Mouse (Mus musculus): ENCODE data around the gene Ptpro.

Gene Ptpro

GRCm38 (mm10) chr6:137497208-137497835 lies 245.2 kb downstream of the Ptpro start:
- DNase-seq (ENCODE audit: low read depth, low spot score) = no peak

GRCm38 (mm10) chr6:137498781-137499180 lies 246.7 kb downstream of the Ptpro start:
- DNase-seq (ENCODE audit: low read depth, low spot score) = no peak

DNA sequence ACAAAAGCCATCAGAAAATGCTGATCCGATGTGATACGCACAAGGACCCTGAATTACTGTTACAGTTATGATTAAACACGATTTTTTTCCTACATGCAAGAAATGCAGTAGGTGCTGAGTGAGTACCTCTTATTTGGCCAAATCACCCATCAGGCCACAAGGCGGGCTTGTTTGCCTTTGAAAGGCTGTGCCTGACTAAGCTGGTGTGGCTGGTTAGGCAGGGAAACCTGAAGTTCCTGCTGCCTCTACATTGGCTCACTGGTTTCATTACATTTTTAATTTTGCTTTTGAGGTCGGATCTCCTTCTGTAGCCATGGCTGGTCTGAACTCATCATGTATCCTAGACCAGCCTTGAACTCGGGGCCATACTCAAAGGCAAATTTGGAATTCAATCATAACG lies 250.9 kb downstream of the Ptpro start:
- no peak for DNase-seq (ENCODE audit: low read depth, low spot score)

DNA sequence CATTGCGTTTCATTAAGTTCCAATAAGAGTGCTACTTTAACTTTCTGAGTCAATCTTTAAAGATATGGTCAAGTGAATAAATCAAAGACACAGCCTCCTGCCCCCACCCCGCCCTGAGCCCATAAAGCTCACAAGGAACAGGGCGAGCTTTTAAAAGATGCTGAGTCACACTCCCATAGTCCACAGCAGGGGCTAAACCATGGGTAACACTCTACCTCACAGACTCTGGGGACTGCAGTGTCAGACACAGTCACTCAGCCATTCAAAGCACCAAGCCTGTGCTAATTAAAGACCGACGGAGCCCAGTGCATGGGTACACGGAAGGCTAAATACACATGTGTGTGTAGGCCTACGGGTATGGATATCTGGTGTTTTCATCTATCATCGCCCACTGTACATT lies 251.3 kb downstream of the Ptpro start:
- no peak for DNase-seq (ENCODE audit: low read depth, low spot score)

DNA sequence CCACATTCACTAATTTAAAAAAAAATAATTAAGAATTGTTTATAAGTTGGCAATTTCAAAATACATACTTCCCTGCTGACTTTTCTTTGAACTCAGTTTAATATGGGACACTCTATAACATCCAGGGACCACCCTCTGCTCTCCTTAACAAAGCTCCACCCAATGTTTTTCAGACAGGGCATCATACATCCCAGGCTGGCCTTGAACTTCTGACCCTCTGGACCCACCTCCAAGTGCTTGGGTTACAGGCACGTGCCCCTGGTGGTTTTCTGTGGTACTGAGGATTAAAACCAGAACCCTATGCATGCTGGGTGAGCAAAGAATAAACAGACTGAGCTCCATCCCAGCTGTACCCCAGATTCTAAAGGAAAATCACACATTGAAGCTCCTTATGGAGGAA lies 251.9 kb downstream of the Ptpro start:
- DNase-seq (ENCODE audit: low read depth, low spot score) = no peak

DNA sequence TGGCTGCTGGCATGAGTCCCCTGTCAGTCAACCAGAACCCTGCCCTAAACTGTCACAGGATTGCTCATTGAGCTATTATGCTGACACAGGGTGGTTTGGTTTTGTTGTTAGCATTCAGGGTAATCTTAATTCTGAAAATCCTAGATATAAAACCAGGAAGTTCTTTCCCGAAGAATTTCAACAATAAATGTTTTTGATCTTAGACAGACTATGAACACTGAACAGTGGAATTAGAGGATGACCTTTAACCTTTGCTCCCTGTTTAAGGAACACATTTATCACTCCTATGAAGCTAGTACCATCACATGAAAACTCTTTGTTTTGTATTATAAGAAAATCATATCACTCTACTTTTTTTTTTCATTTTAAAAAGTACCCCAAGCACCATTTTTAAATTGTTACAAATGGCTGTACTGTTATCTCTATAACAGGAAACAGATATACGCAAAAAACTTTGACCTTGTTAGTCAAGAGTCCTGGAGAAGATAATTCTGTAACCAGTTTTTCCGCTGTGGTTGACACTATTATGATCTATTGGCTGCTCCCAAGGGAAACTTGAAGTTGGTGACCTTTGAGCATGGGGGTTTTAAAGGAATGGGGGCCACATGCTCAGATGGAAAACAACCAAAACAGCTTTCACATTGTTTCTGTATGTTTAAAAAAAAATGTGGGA lies 253.6 kb downstream of the Ptpro start:
- no peak for DNase-seq (ENCODE audit: low read depth, low spot score)

DNA sequence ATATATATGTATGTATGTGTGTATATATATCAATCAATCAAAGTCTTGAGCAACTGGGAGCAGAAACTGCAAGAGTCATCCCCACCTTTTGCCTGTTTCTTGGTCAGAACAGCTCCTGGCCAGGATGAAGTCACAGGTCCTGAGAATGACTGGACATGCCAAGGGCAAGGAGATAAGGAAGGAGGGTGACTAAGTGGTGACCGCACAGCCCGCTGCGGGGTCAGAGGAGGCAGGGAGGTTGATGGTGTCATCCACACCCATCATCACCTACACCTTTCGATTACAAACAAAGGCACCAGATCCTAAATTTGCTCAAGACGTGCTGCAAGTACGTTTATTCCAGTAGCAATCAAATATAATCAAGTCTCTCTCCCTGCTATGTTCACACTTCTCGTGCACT lies 254.4 kb downstream of the Ptpro start:
- DNase-seq (ENCODE audit: low read depth, low spot score) = no peak

- no peak for DNase-seq (ENCODE audit: low read depth, low spot score)
Observed at GRCm38 (mm10) chr6:137508936-137509335, 256.8 kb downstream of the Ptpro start.

GRCm38 (mm10) chr6:137509341-137510045 lies 257.4 kb downstream of the Ptpro start:
- DNase-seq (ENCODE audit: low read depth, low spot score) = no peak

- DNase-seq (ENCODE audit: low read depth, low spot score) = no peak
Observed at GRCm38 (mm10) chr6:137512753-137513152, 260.6 kb downstream of the Ptpro start.
